Mouse (Mus musculus) G1E (cell line): ENCODE measurements around the gene Tshr. TPM values are rescaled to one million over a fixed set of nuclear protein-coding genes. Genes with fewer than 3 reads are reported as not detected.
A peak's percentile ranks its signal among the peaks of the same experiment; 100 is the strongest.

Experiments used
- ATAC-seq: 2 replicates; pipeline ENCODE4 v1.8.0; 2016; ENCODE audit warnings: mild to moderate bottlenecking; ENCODE audit not compliant: insufficient number of reproducible peaks, poor library complexity, low FRiP score, severe bottlenecking; ENCODE audit errors: extremely low read depth
- DNase-seq: peaks from one replicate; pipeline ENCODE4 v3.0.0; 2012; ENCODE audit warnings: low spot score
- H3K27me3 ChIP-seq: 2 replicates; pipeline ENCODE4 v1.6.1; 2012; ENCODE audit warnings: mild to moderate bottlenecking, low read length, inconsistent platforms; ENCODE audit not compliant: insufficient read depth
- H3K36me3 ChIP-seq: replicated peaks from 2 replicates; pipeline ENCODE3; 2012; ENCODE audit warnings: mild to moderate bottlenecking, inconsistent platforms
- H3K4me1 ChIP-seq: 2 replicates; pipeline ENCODE4 v1.6.1; 2012; ENCODE audit warnings: low read depth, low read length, inconsistent platforms, mixed read lengths; ENCODE audit not compliant: insufficient read depth
- H3K4me3 ChIP-seq: 2 replicates; pipeline ENCODE4 v1.5.1; 2012; ENCODE audit warnings: low read depth, mild to moderate bottlenecking, inconsistent platforms, low read length, moderate library complexity, mixed read lengths
- H3K9me3 ChIP-seq: replicated peaks from 2 replicates; pipeline ENCODE4 v1.6.1; 2012; ENCODE audit warnings: inconsistent platforms
- CTCF ChIP-seq: IDR thresholded peaks from 2 replicates; pipeline ENCODE4 v1.5.1; 2012; ENCODE audit warnings: low read depth, low read length, inconsistent platforms, mixed read lengths
- GATA1 ChIP-seq: IDR thresholded peaks from 2 replicates; pipeline ENCODE4 v1.6.1; 2012; ENCODE audit warnings: borderline replicate concordance, low read length, inconsistent platforms, mixed read lengths
- GATA2 ChIP-seq: IDR thresholded peaks from 2 replicates; pipeline ENCODE4 v1.6.1; 2012; ENCODE audit warnings: low read depth, low read length, inconsistent platforms, borderline replicate concordance
- POLR2AphosphoS5 ChIP-seq: IDR thresholded peaks from 2 replicates; pipeline ENCODE4 v1.6.1; 2012; ENCODE audit warnings: low read depth, low read length, inconsistent platforms; ENCODE audit not compliant: insufficient replicate concordance
- TAL1 ChIP-seq: conservative IDR thresholded peaks from 2 replicates; pipeline ENCODE4 v1.6.1; 2012; ENCODE audit warnings: low read depth, low read length, inconsistent platforms, mixed read lengths
- polyA plus RNA-seq: library from polyadenylated mRNA; stranded (reverse); fragments of >175 nt; gene quantifications from 2 replicates; pipeline ENCODE4 v1.2.3, GENCODE M21; 2012
- total RNA-seq, 2 experiments: library from RNA; stranded (forward) in 1 of 2; stranded (reverse) in 1 of 2; fragments of 200-1000 nt in 1 of 2; fragments of >200 nt in 1 of 2; fragmentation: Nextera tagmentation in 1 of 2; gene quantifications; 2 replicates each; pipeline ENCODE4 v1.2.3; 2014 to 2017

Tshr gene
- total and polyA plus RNA-seq, 3 experiments, result 0.49 TPM; not detected in 2

DNA sequence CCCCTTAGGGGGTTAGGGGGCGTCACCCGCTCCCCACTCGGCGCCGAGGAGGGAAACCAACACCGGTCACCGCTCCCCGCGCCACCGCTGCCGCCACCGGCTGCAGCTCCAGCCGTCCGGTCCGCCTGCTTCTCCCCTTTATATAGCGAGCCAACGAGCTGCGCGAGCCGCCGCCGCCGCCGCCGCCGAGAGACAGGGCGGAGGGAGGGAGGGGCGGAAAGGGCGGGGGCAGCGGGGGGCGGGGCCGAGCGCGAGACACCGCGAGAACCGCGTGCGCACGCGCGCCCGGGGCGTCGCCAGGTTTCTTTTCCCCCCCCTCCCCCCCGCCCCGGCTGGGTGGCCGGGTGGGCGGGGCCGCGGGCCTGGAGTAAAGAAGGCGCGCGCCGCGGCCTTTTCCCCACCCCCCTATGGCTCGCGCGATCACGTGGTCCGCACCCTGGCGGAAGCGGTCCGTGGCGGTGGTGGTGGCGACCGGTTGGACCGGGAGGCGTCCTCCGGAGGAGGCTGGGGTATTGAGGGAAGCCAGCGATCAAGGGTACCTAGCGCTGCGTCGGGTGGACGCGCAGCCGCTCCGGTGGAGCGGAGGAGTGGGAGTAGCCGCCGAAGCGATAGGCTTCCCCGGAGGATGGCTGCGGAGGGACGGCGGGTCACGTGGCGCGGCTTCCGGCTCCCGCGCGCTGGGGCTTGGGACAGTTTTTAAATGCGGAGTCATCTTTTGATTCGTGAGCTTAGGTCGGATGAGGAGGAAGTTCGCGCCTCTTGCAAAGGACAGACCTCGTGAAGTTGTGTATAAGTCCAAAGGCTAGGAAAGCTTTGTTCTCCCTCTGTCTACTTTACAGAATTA lies 205.7 kb downstream of the Tshr start, which contains the start of gene Gtf2a1:
Gene Gtf2a1 (minus strand): TSS at position 641 of the 844 bp plus-strand sequence.
- DNase-seq (peak; percentile 98), ATAC-seq (peak; percentile 45)
- TF ChIP-seq POLR2AphosphoS5 (peak; percentile 93), GATA1 (no peak)
- peaks cover 20% of the 10 kb centered on the region for H3K36me3 ChIP-seq
- H3K4me3 ChIP-seq, result peak within 1 kb of the TSS; percentile 86
- peaks cover 2% of the 10 kb centered on the region; the same call in 1 of the 2 replicates for H3K9me3 ChIP-seq
- H3K27me3 ChIP-seq, result no peaks in the 10 kb centered on the region
- H3K4me1 ChIP-seq, result peaks cover 35% of the 10 kb centered on the region

- Histone ChIP-seq H3K27me3 (no peaks in the 10 kb centered on the region), H3K4me1 (peaks cover 29% of the 10 kb centered on the region), H3K36me3 (peaks cover 15% of the 10 kb centered on the region), H3K4me3 (peak overlapping the region; percentile 86), H3K9me3 (peaks cover 2% of the 10 kb centered on the region; the same call in 1 of the 2 replicates)
- no peak for TF ChIP-seq TAL1
- TF ChIP-seq GATA2, result no peak
- no peak for TF ChIP-seq POLR2AphosphoS5
- TF ChIP-seq CTCF, result no peak
- TF ChIP-seq GATA1, result no peak
- peak; percentile 39 for DNase-seq
- peak; percentile 28; the same call in 1 of the 2 replicates for ATAC-seq
Observed at GRCm38 (mm10) chr12:91590716-91591115, 206.4 kb downstream of the Tshr start.

- no peaks in the 10 kb centered on the region for H3K27me3 ChIP-seq
- ATAC-seq (no peak), DNase-seq (no peak)
- H3K4me3 ChIP-seq, result peak overlapping the region; percentile 86; the same call in 1 of the 2 replicates
- no peak for TF ChIP-seq TAL1
- TF ChIP-seq POLR2AphosphoS5, result no peak
- no peak for TF ChIP-seq CTCF
- TF ChIP-seq GATA1, result no peak
- no peak for TF ChIP-seq GATA2
- no peaks in the 10 kb centered on the region for H3K9me3 ChIP-seq
- H3K4me1 ChIP-seq, result peaks cover 26% of the 10 kb centered on the region
- peaks cover 10% of the 10 kb centered on the region for H3K36me3 ChIP-seq
Observed at GRCm38 (mm10) chr12:91591191-91591590, 206.8 kb downstream of the Tshr start.

DNA sequence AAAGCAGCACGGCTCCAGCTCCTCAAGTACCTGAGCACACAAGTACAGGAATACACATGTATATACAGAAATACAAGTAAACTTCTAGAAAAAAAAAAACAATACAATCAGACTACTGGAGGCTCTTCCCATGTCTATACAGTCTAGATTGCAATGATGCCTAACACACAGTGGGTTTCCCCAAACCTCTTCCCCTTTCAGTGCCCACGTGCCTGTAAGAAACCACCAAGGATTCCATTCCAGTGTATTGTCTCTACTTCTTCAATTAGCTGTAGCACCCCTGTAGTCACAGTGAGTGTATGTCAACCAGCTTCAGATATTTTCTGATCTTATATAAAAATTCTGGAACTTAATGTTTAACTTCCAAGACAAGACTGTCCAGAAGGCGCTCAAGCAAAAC lies 207.8 kb downstream of the Tshr start:
- no peak overlapping the region for H3K4me3 ChIP-seq
- no peak for DNase-seq
- no peak for ATAC-seq
- peaks cover 7% of the 10 kb centered on the region for H3K36me3 ChIP-seq
- H3K27me3 ChIP-seq, result peaks cover 3% of the 10 kb centered on the region; the same call in 1 of the 2 replicates
- H3K4me1 ChIP-seq, result peaks cover 23% of the 10 kb centered on the region
- no peaks in the 10 kb centered on the region for H3K9me3 ChIP-seq
- no peak for TF ChIP-seq TAL1
- TF ChIP-seq CTCF, result no peak
- TF ChIP-seq GATA2, result no peak
- no peak for TF ChIP-seq POLR2AphosphoS5
- TF ChIP-seq GATA1, result no peak

Other genes starting within 250 kb of the Tshr start
- 99.2 and 109 TPM in 2 replicates for gene Cep128, start 154 bp upstream of the Tshr start, total RNA-seq (2014; fragmentation: Nextera tagmentation)
- gene Cep128, start 154 bp upstream of the Tshr start, total RNA-seq (2017), result 46.4 and 47.7 TPM in 2 replicates
- 8.5 and 8.9 TPM in 2 replicates for gene Cep128, start 154 bp upstream of the Tshr start, polyA plus RNA-seq
- gene Gtf2a1, start 205.9 kb downstream of the Tshr start, total RNA-seq (2014; fragmentation: Nextera tagmentation), result 153 and 157 TPM in 2 replicates
- gene Gtf2a1, start 205.9 kb downstream of the Tshr start, total RNA-seq (2017), result 62.3 and 76.3 TPM in 2 replicates
- gene Gtf2a1, start 205.9 kb downstream of the Tshr start, polyA plus RNA-seq, result 10.3 and 13.5 TPM in 2 replicates